Mouse (Mus musculus) erythroblast, embryonic 14.5 days (primary cell): Measurements from ENCODE around the gene Alpk1. TPM values are rescaled to one million over a fixed set of nuclear protein-coding genes. Genes with fewer than 3 reads are reported as not detected.
A peak's percentile ranks its signal among the peaks of the same experiment; 100 is the strongest.
"Not testable (repeated sequence)": the region's sequence is repeated elsewhere in the genome, so short reads cannot be mapped to it uniquely, and the experiment has no call there.

ENCODE experiments used
- H3K27me3 ChIP-seq: 2 replicates; pipeline ENCODE4 v1.6.1; 2012; ENCODE audit warnings: inconsistent platforms; ENCODE audit not compliant: control insufficient read depth
- H3K36me3 ChIP-seq: 2 replicates; pipeline ENCODE4 v1.6.1; 2012; ENCODE audit warnings: mild to moderate bottlenecking, inconsistent platforms; ENCODE audit not compliant: control insufficient read depth
- H3K4me1 ChIP-seq: 2 replicates; pipeline ENCODE4 v1.6.1; 2012; ENCODE audit warnings: inconsistent platforms; ENCODE audit not compliant: control insufficient read depth
- H3K4me3 ChIP-seq: replicated peaks from 2 replicates; pipeline ENCODE3; 2012; ENCODE audit warnings: moderate library complexity, mild to moderate bottlenecking, inconsistent platforms
- H3K9me3 ChIP-seq: 2 replicates; pipeline ENCODE4 v1.6.1; 2012; ENCODE audit warnings: low read length, inconsistent platforms, mixed read lengths; ENCODE audit not compliant: control insufficient read depth
- GATA1 ChIP-seq: IDR thresholded peaks from 2 replicates; pipeline ENCODE4 v1.6.1; 2012; ENCODE audit warnings: low read length, inconsistent platforms, mixed read lengths
- TAL1 ChIP-seq: IDR thresholded peaks from 3 replicates; pipeline ENCODE4 v1.6.1; 2012; ENCODE audit warnings: low read length, inconsistent platforms, mixed read lengths
- polyA plus RNA-seq: library from polyadenylated mRNA; stranded (reverse); fragments of >175 nt; gene quantifications from 2 replicates; pipeline ENCODE4 v1.2.3, GENCODE M21; 2012

Gene Alpk1
- polyA plus RNA-seq, 1 experiment = not detected

GRCm38 (mm10) chr3:127791595-127792561 lies 11.6 kb upstream of the Alpk1 start:
- peak; percentile 67 for TF ChIP-seq TAL1
- peak; percentile 44; the same call in 1 of the 2 replicates for TF ChIP-seq GATA1
- Histone ChIP-seq H3K4me3 (peak overlapping the region; percentile 76), H3K4me1 (peaks cover 51% of the 10 kb centered on the region), H3K9me3 (peaks cover 12% of the 10 kb centered on the region), H3K36me3 (peaks cover 42% of the 10 kb centered on the region), H3K27me3 (peaks cover 8% of the 10 kb centered on the region)

DNA sequence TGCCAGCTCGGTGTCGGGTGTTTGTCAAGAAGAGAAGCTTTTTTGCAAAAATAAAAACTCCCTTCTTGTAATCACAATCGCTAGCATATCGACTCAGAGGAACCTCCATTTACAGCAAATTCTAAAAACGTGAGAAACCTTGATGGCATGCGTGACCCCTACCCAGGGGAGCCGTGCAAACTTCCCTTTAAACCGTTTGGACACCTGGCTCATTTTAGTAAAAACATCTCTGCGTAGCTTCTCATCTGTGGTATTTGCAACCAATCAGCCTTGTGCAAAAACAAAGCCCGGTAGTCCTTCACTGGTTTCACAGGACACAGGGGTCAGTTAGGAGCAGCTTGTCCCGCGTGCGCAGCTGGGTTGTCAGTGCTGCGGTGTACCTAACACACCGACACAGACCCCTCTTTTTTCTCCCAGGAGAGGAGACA lies 10.7 kb upstream of the Alpk1 start:
- Histone ChIP-seq H3K27me3 (peaks cover 8% of the 10 kb centered on the region), H3K9me3 (peaks cover 12% of the 10 kb centered on the region), H3K4me1 (peaks cover 52% of the 10 kb centered on the region), H3K36me3 (peaks cover 34% of the 10 kb centered on the region), H3K4me3 (peak overlapping the region; percentile 76)
- no peak for TF ChIP-seq TAL1
- TF ChIP-seq GATA1 = no peak

- Histone ChIP-seq H3K4me3 (peak overlapping the region; percentile 76), H3K27me3 (peaks cover 8% of the 10 kb centered on the region), H3K4me1 (peaks cover 53% of the 10 kb centered on the region), H3K9me3 (peaks cover 11% of the 10 kb centered on the region), H3K36me3 (peaks cover 29% of the 10 kb centered on the region)
- TF ChIP-seq TAL1 = no peak
- no peak for TF ChIP-seq GATA1
These were observed 10.1 kb upstream of the Alpk1 start for GRCm38 (mm10) chr3:127790234-127791055.

DNA sequence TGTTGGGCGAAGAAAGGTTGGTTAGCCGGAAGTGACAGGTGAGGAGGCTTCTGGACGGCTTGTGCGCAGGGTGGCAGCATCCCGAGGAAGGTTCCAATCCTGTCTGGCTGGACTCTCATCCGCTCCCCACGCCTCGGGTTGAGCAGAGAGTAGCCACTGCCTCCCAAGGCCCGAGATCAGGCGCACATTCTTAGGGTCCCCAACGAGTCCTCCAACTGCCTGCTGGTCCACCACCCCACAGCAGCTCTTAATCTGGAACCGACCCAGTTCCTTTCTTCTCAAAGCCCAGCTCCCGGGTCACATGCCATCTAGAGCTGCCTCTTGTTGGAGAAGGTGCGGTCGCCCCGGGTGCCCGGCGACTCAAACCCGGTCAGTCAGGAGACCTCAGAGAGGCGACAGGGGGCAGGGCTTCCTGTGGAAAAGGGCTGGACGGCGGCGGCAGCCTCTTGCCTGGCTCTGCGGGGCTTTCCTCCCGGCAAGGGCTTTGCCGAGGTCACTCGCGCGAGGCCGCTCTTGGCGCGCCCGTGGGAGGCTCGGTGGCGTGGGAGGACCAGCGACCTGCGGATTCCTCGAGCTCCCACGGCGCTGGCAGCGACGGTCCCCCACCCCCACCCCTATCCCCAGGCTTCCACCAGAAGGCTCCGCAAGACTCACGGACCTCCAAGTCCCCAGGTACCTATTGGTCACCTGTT lies 9.3 kb upstream of the Alpk1 start, which contains the start of gene Tifa:
Tifa (plus strand) TSS at position 306 of the 692 bp plus-strand sequence.
- Histone ChIP-seq H3K36me3 (peaks cover 22% of the 10 kb centered on the region), H3K4me3 (peak within 1 kb of the TSS; percentile 76), H3K4me1 (peaks cover 50% of the 10 kb centered on the region), H3K9me3 (peaks cover 7% of the 10 kb centered on the region), H3K27me3 (peaks cover 8% of the 10 kb centered on the region)
- TF ChIP-seq TAL1 (no peak), GATA1 (no peak)

DNA sequence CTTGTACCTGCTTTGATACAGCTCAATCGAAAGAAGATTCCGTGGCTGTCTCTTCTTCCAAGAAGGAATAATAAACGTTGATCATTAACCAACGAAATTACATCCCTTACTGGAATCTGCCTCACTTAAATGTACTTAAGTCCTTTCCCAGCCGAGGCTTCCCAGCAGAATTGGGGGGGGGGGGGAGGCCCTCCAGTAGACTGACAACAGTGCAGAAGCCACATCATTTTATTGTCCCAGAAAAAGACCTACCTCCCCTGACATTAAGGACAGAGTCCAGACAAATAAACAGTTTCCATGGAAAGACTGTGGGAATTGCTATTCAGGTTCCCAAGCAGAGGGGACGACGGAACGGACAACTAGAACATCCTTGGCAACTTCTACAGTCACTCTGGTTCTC lies 8.6 kb upstream of the Alpk1 start:
- TF ChIP-seq GATA1 (no peak), TAL1 (no peak)
- Histone ChIP-seq H3K4me3 (peak overlapping the region; percentile 76), H3K9me3 (peaks cover 3% of the 10 kb centered on the region)

DNA sequence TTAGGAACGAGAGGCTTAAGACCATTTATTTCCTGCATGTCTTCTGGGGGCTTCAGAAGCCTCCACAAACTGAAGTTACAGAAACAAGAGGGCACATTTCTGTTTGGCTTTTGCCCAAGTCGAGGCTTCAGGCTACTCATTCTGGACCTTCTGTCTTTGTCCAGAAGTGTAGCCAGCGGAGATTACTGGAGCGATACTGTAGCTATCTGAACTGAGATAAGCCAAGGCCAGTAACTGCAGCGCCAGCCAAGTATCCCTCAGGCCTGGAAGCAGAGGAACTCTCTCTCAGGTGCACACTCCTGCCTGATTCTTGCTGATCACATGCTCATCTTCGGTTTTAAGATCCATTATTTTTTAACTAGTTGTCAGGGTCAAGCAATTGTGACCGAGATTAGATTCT lies 7.7 kb upstream of the Alpk1 start:
- peaks cover 37% of the 10 kb centered on the region for H3K4me1 ChIP-seq
- H3K4me3 ChIP-seq = no peak overlapping the region
- H3K27me3 ChIP-seq = peaks cover 8% of the 10 kb centered on the region
- H3K9me3 ChIP-seq = peaks cover 8% of the 10 kb centered on the region
- peaks cover 8% of the 10 kb centered on the region for H3K36me3 ChIP-seq
- TF ChIP-seq GATA1 (no peak), TAL1 (no peak)

More for the DNA sequence above, 8.6 kb upstream of the Alpk1 start:
- Histone ChIP-seq H3K36me3 (peaks cover 15% of the 10 kb centered on the region), H3K27me3 (peaks cover 8% of the 10 kb centered on the region), H3K4me1 (peaks cover 46% of the 10 kb centered on the region)

- Histone ChIP-seq H3K36me3 (no peaks in the 10 kb centered on the region), H3K4me1 (peaks cover 27% of the 10 kb centered on the region), H3K27me3 (peaks cover 8% of the 10 kb centered on the region), H3K4me3 (no peak overlapping the region), H3K9me3 (peaks cover 8% of the 10 kb centered on the region)
- no peak for TF ChIP-seq GATA1
- no peak for TF ChIP-seq TAL1
These were observed 6.7 kb upstream of the Alpk1 start for GRCm38 (mm10) chr3:127787032-127787431.

- H3K36me3 ChIP-seq, H3K4me3 ChIP-seq, H3K9me3 ChIP-seq, H3K27me3 ChIP-seq: not testable (repeated sequence)
- H3K4me1 ChIP-seq = peaks cover 11% of the 10 kb centered on the region
These were observed 3.4 kb upstream of the Alpk1 start for GRCm38 (mm10) chr3:127783680-127784079.
